Mouse (Mus musculus) kidney, adult 2 months (tissue): ENCODE measurements at regions not wholly inside any gene's neighbourhood (a gene's known extent, or its start where the extent isn't known, plus 50 kb on each side); places are given as distances from the start of the nearest gene placed in this dataset.

Experiments
- CTCF ChIP-seq: fragments of 200-500 bp; conservative IDR thresholded peaks from 2 replicates; pipeline ENCODE4 v1.5.1; 2011; ENCODE audit warnings: low read depth, mild to moderate bottlenecking, control low read depth, low read length, moderate library complexity, mixed read lengths; ENCODE audit not compliant: insufficient read depth, insufficient read length
- POLR2A ChIP-seq: fragments of 200-500 bp; IDR thresholded peaks from one replicate; pipeline ENCODE4 v1.6.1; 2011; ENCODE audit warnings: low read depth, low read length, control low read depth

DNA sequence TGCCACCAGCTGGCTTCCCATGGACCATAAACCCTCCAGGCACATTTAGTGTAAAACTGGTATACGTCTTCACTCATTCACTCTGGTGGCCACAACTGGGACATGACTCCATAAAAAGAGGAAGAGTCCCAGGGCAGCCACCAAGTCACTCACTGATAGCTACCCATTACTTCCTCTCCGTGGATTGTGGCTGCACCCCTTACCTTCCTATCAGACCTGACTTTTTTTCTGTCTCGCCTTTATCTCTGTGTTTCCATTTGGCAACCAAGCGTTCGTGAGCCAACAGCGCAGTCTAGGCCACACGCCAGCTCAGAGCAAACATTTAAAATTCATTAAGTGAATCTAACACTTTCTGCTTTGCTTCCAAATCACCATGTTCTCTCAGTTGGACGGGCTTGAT, 53.9 kb upstream of the Slc44a1 start:
- TF ChIP-seq CTCF, result no peak
- TF ChIP-seq POLR2A, result no peak
